Mouse (Mus musculus) midbrain, embryonic 14.5 days (tissue): Measurements from ENCODE around the gene Gfpt1. TPM values are rescaled to one million over a fixed set of nuclear protein-coding genes. Genes with fewer than 3 reads are reported as not detected.

ENCODE experiments used
- ATAC-seq: fragments of 200-750 bp; cut with Nextera tagmentation; 2 replicates; pipeline ENCODE4 v1.8.0; 2017; ENCODE audit warnings: moderate number of reproducible peaks, moderate library complexity; ENCODE audit not compliant: low FRiP score, low TSS enrichment
- DNase-seq: peaks from one replicate; pipeline ENCODE4 v3.0.0-alpha.2; 2015
- H3K27ac ChIP-seq: fragments of 300-500 bp; sonication (generic); replicated peaks from 2 replicates; pipeline ENCODE4 v1.5.1; 2014; ENCODE audit warnings: mild to moderate bottlenecking, low read depth, low read length, moderate library complexity
- H3K27me3 ChIP-seq: fragments of 300-500 bp; sonication (generic); 2 replicates; pipeline ENCODE4 v1.6.1; 2014; ENCODE audit warnings: low read length, control low read depth, mixed read lengths; ENCODE audit not compliant: control insufficient read depth, insufficient read depth
- H3K36me3 ChIP-seq: fragments of 300-500 bp; sonication (generic); 2 replicates; pipeline ENCODE4 v1.6.1; 2014; ENCODE audit warnings: low read length, control low read depth; ENCODE audit not compliant: control insufficient read depth, insufficient read depth
- H3K4me1 ChIP-seq: fragments of 300-500 bp; sonication (generic); 2 replicates; pipeline ENCODE4 v1.6.1; 2014; ENCODE audit warnings: mild to moderate bottlenecking, antibody characterized with exemption, low read length, control low read depth; ENCODE audit not compliant: control insufficient read depth, insufficient read depth
- H3K4me2 ChIP-seq: fragments of 300-500 bp; sonication (generic); 2 replicates; pipeline ENCODE4 v1.6.1; 2014; ENCODE audit warnings: mild to moderate bottlenecking, low read length, moderate library complexity
- H3K4me3 ChIP-seq: fragments of 300-500 bp; sonication (generic); replicated peaks from 2 replicates; pipeline ENCODE4 v1.5.1; 2014; ENCODE audit warnings: low read depth, low read length
- H3K9ac ChIP-seq: fragments of 300-500 bp; sonication (generic); replicated peaks from 2 replicates; pipeline ENCODE4 v1.6.1; 2014; ENCODE audit warnings: mild to moderate bottlenecking, low read length, moderate library complexity
- H3K9me3 ChIP-seq: fragments of 300-500 bp; sonication (generic); 2 replicates; pipeline ENCODE4 v1.6.1; 2016; ENCODE audit warnings: low read length, control low read depth, mixed read lengths; ENCODE audit not compliant: control insufficient read depth
- WGBS: fragments of 180-500 bp; shearing (Covaris S2); extraction: QIAGEN DNeasy Blood & Tissue Kit; methylation state at CpG from one replicate; pipeline ENCODE4 v1.1.7; 2014; 5-methylcytosine and 5-hydroxymethylcytosine counted together
- polyA plus RNA-seq: library from polyadenylated mRNA; unstranded; fragments of >200 nt; fragmentation: Nextera tagmentation; extraction: Ambion mirVana; gene quantifications from 2 replicates; pipeline ENCODE4 v1.2.1, GENCODE M21; 2014

Gene Gfpt1
- polyA plus RNA-seq, 1 experiment from 2014 or later: 27.3 TPM

- WGBS: 94% methylated on average over 8 of the region's 8 CpGs
- H3K4me2 ChIP-seq: no peak overlapping the region
- H3K36me3 ChIP-seq: no peaks in the 10 kb centered on the region
- no peaks in the 10 kb centered on the region for H3K4me1 ChIP-seq
- no peak overlapping the region for H3K9ac ChIP-seq
- ATAC-seq (no peak), DNase-seq (no peak)
- H3K27ac ChIP-seq: no peak overlapping the region
- H3K4me3 ChIP-seq: no peak overlapping the region
- no peaks in the 10 kb centered on the region for H3K9me3 ChIP-seq
- H3K27me3 ChIP-seq: no peaks in the 10 kb centered on the region
These were observed 87.2 kb downstream of the Gfpt1 start for GRCm38 (mm10) chr6:87129861-87130260.

- DNase-seq (no peak), ATAC-seq (no peak)
These were observed 88.0 kb downstream of the Gfpt1 start for GRCm38 (mm10) chr6:87130628-87131027.

GRCm38 (mm10) chr6:87131078-87131477, 88.4 kb downstream of the Gfpt1 start:
- 63% methylated on average over 1 of the region's 1 CpGs for WGBS
- no peak overlapping the region for H3K9ac ChIP-seq
- no peak overlapping the region for H3K27ac ChIP-seq
- H3K4me1 ChIP-seq: no peaks in the 10 kb centered on the region
- H3K36me3 ChIP-seq: no peaks in the 10 kb centered on the region
- DNase-seq (no peak), ATAC-seq (no peak)
- H3K27me3 ChIP-seq: no peaks in the 10 kb centered on the region
- no peaks in the 10 kb centered on the region for H3K9me3 ChIP-seq
- H3K4me3 ChIP-seq: no peak overlapping the region
- no peak overlapping the region for H3K4me2 ChIP-seq

More at GRCm38 (mm10) chr6:87130628-87131027, 88.0 kb downstream of the Gfpt1 start:
- H3K4me3 ChIP-seq: no peak overlapping the region
- no peaks in the 10 kb centered on the region for H3K4me1 ChIP-seq
- 96% methylated on average over 7 of the region's 7 CpGs for WGBS
- H3K4me2 ChIP-seq: no peak overlapping the region
- H3K9me3 ChIP-seq: no peaks in the 10 kb centered on the region
- H3K27ac ChIP-seq: no peak overlapping the region
- H3K9ac ChIP-seq: no peak overlapping the region
- no peaks in the 10 kb centered on the region for H3K36me3 ChIP-seq
- no peaks in the 10 kb centered on the region for H3K27me3 ChIP-seq

GRCm38 (mm10) chr6:87133520-87133919, 90.9 kb downstream of the Gfpt1 start:
- Histone ChIP-seq H3K4me2 (no peak overlapping the region), H3K27ac (no peak overlapping the region), H3K4me1 (no peaks in the 10 kb centered on the region), H3K27me3 (no peaks in the 10 kb centered on the region), H3K9ac (no peak overlapping the region), H3K4me3 (no peak overlapping the region), H3K36me3 (no peaks in the 10 kb centered on the region), H3K9me3 (no peaks in the 10 kb centered on the region)
- DNase-seq (no peak), ATAC-seq (no peak)
- 87% methylated on average over 3 of the region's 3 CpGs for WGBS

GRCm38 (mm10) chr6:87133966-87134546, 91.4 kb downstream of the Gfpt1 start:
- H3K9ac ChIP-seq: no peak overlapping the region
- no peak for DNase-seq
- no peak overlapping the region for H3K4me3 ChIP-seq
- H3K4me2 ChIP-seq: no peak overlapping the region
- 67% methylated on average over 12 of the region's 12 CpGs for WGBS
- H3K4me1 ChIP-seq: no peaks in the 10 kb centered on the region
- no peaks in the 10 kb centered on the region for H3K9me3 ChIP-seq
- H3K27me3 ChIP-seq: no peaks in the 10 kb centered on the region
- no peak for ATAC-seq
- H3K27ac ChIP-seq: no peak overlapping the region
- no peaks in the 10 kb centered on the region for H3K36me3 ChIP-seq

GRCm38 (mm10) chr6:87138479-87138878, 95.8 kb downstream of the Gfpt1 start:
- Histone ChIP-seq H3K4me2 (no peak overlapping the region), H3K27me3 (no peaks in the 10 kb centered on the region), H3K36me3 (no peaks in the 10 kb centered on the region), H3K27ac (no peak overlapping the region), H3K9ac (no peak overlapping the region), H3K4me1 (no peaks in the 10 kb centered on the region), H3K4me3 (no peak overlapping the region), H3K9me3 (no peaks in the 10 kb centered on the region)
- no peak for DNase-seq
- no peak for ATAC-seq
- WGBS: 93% methylated on average over 5 of the region's 5 CpGs

- Histone ChIP-seq H3K4me3 (no peak overlapping the region), H3K27me3 (no peaks in the 10 kb centered on the region), H3K9me3 (no peaks in the 10 kb centered on the region), H3K4me2 (no peak overlapping the region), H3K27ac (no peak overlapping the region), H3K36me3 (no peaks in the 10 kb centered on the region), H3K4me1 (no peaks in the 10 kb centered on the region), H3K9ac (no peak overlapping the region)
- peak; percentile 24 for DNase-seq
- 73% methylated on average over 12 of the region's 12 CpGs for WGBS
- ATAC-seq: no peak
These were observed 97.3 kb downstream of the Gfpt1 start for GRCm38 (mm10) chr6:87139796-87140553.
